Mouse (Mus musculus) spleen, adult 2 months (tissue): ENCODE data around the gene Ctdspl.

Source experiments
- CTCF ChIP-seq: fragments of 200-500 bp; IDR thresholded peaks from 2 replicates; pipeline ENCODE4 v1.5.1; 2011; ENCODE audit warnings: mild to moderate bottlenecking, inconsistent platforms; ENCODE audit not compliant: insufficient read depth, insufficient read length, insufficient replicate concordance; ENCODE audit errors: extremely low read depth
- POLR2A ChIP-seq: fragments of 200-500 bp; IDR thresholded peaks from 2 replicates; pipeline ENCODE4 v1.6.1; 2011; ENCODE audit warnings: low read depth, low read length, inconsistent platforms

DNA sequence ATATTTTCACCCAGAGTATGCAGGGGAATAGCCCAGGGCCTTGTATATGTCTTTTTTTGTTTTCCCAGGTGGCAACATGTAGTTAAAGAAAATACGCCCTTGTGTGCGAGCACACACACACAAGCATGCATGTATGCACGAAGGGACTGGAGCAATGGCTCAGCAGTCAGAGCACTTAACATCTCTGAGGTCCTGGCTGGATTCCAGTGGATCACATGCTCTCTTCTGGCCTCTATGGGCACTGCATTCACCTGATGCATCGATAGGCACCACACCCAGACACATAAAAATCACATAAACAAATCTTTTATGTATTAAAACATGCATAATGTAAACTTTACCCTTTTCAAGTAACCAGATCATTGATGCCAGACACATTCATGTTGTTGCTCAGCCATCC is 15.8 kb downstream of the Ctdspl start:
- TF ChIP-seq POLR2A (no peak), CTCF (no peak)
